Mouse (Mus musculus): ENCODE measurements at regions not wholly inside any gene's neighbourhood (a gene's known extent, or its start where the extent isn't known, plus 50 kb on each side); places are given as distances from the start of the nearest gene placed in this dataset.

DNA sequence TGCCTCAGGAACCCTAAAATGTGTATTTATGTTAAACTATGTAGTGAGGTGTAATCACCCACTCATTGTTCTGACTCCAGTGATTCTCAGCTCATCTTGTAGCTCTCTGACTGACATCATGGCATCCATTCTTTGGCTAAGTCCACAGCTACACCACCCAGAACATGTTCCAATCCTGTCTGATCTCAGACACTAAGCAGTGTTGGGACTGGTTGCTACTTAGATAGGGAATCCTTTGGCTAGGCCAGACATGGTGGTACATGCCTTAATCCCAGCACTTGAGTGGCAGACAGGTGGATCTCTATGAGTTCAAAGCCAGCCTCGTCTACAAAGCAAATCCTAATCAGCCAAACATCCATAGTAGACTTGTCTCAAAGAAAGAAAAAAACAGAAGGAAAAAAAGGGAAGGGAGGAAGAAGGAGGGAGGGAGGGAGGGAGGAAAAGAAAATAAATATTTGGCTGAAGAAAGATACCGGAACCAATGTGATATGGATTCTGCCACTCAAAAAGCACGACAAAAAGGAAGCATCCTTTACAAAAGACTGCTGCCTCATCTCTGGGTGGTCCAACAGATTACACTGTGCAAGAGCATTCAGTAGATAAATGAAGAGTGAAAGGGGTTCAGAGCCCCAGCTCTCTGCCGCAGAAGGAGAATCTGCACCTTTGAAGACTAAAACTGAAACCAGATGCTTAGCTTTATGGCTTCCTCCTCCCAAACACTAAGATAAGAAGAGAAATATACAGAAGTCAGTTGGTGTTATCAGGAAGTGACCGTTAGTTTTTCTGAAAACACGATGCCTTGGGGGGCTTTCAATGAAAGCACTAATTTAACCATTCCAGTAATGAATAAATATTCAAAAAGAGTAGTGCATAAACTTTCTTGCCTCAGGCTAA, 51.5 kb upstream of the Med13 start:
- no peak for DNase-seq
- H3K4me3 ChIP-seq (ENCODE audit: low read depth, low read length) = no peak overlapping the region
- H3K27ac ChIP-seq (ENCODE audit: low read depth) = peak overlapping the region; percentile 9; the same call in 1 of the 2 replicates
- H3K36me3 ChIP-seq (replicated peaks; ENCODE audit: insufficient read depth, low read length) = no peaks in the 10 kb centered on the region
- no peaks in the 10 kb centered on the region for H3K27me3 ChIP-seq (ENCODE audit: insufficient read depth, low read length)
- TF ChIP-seq EP300 (IDR thresholded peaks at IDR 0.05; ENCODE audit: low read depth) (peak; percentile 28; the same call in 1 of the 2 replicates), CTCF (IDR thresholded peaks at IDR 0.05; ENCODE audit: low read depth) (no peak)
- peak overlapping the region; percentile 27; the same call in 1 of the 2 replicates for H3K4me2 ChIP-seq (ENCODE audit: low read depth, low read length)
- peaks cover 4% of the 10 kb centered on the region; the same call in 1 of the 2 replicates for H3K4me1 ChIP-seq (ENCODE audit: insufficient read depth)
- ATAC-seq = no peak
- no peak overlapping the region for H3K9ac ChIP-seq (replicated peaks)
- H3K9me3 ChIP-seq (ENCODE audit: low read length) = no peaks in the 10 kb centered on the region
- 26% methylated on average over 6 of the region's 6 CpGs for WGBS (ENCODE audit: insufficient replicate concordance)

DNA sequence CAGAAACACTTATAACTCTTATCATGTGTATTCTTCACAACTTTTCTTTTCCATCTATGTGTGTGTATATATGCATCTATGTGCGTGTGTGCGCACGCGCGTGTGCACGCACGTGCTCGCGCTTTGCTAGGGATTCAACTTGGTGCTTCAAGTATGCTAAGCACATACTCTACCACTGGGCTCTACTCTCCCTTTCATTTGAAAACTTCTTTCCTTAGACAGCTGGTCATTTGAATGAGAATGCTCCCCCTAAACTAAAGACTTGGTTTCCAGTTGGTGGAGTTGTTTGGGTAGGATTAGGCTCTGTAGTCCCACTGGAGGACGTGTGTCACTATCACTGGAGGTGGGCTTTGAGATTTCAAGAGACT, 52.2 kb upstream of the Med13 start:
- Histone ChIP-seq H3K36me3 (replicated peaks; ENCODE audit: insufficient read depth, low read length) (no peaks in the 10 kb centered on the region), H3K4me1 (ENCODE audit: insufficient read depth) (peaks cover under 1% of the 10 kb centered on the region; the same call in 1 of the 2 replicates), H3K9me3 (ENCODE audit: low read length) (no peaks in the 10 kb centered on the region), H3K4me2 (ENCODE audit: low read depth, low read length) (no peak overlapping the region), H3K27ac (ENCODE audit: low read depth) (peak overlapping the region; percentile 9; the same call in 1 of the 2 replicates), H3K27me3 (ENCODE audit: insufficient read depth, low read length) (no peaks in the 10 kb centered on the region), H3K4me3 (ENCODE audit: low read depth, low read length) (no peak overlapping the region), H3K9ac (replicated peaks) (no peak overlapping the region)
- DNase-seq (no peak), ATAC-seq (no peak)
- TF ChIP-seq CTCF (IDR thresholded peaks at IDR 0.05; ENCODE audit: low read depth) (no peak), EP300 (IDR thresholded peaks at IDR 0.05; ENCODE audit: low read depth) (no peak; the same call in 1 of the 2 replicates)
- 93% methylated on average over 10 of the region's 10 CpGs for WGBS (ENCODE audit: insufficient replicate concordance)

DNA sequence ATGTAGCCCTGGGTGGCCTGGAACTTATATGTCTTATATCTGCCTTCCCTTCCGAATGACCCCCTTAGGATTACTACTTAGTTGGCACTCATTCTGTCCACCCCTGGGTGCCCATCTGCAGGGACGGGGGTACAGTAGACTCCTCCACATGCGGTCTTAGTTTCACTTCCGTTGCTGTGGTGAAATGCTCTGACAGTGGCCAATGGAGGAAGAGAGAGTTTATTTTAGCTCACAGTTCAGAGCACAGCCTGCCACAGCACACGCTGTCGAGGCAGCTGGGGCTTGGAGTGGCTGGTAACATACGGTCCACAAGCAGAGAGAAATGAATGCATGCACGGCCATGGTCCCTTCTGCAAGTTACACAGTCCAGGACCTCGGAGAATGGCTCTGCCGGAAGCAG, 53.1 kb upstream of the Med13 start:
- no peak overlapping the region for H3K4me3 ChIP-seq (ENCODE audit: low read depth, low read length)
- H3K9me3 ChIP-seq (ENCODE audit: low read length) = no peaks in the 10 kb centered on the region
- ATAC-seq (no peak), DNase-seq (no peak)
- no peak overlapping the region for H3K4me2 ChIP-seq (ENCODE audit: low read depth, low read length)
- 79% methylated on average over 10 of the region's 10 CpGs for WGBS (ENCODE audit: insufficient replicate concordance)
- H3K27me3 ChIP-seq (ENCODE audit: insufficient read depth, low read length) = no peaks in the 10 kb centered on the region
- H3K9ac ChIP-seq (replicated peaks) = no peak overlapping the region
- H3K4me1 ChIP-seq (ENCODE audit: insufficient read depth) = no peaks in the 10 kb centered on the region
- H3K27ac ChIP-seq (ENCODE audit: low read depth) = no peak overlapping the region
- TF ChIP-seq EP300 (IDR thresholded peaks at IDR 0.05; ENCODE audit: low read depth) (no peak), CTCF (IDR thresholded peaks at IDR 0.05; ENCODE audit: low read depth) (no peak)
- H3K36me3 ChIP-seq (replicated peaks; ENCODE audit: insufficient read depth, low read length) = no peaks in the 10 kb centered on the region

DNA sequence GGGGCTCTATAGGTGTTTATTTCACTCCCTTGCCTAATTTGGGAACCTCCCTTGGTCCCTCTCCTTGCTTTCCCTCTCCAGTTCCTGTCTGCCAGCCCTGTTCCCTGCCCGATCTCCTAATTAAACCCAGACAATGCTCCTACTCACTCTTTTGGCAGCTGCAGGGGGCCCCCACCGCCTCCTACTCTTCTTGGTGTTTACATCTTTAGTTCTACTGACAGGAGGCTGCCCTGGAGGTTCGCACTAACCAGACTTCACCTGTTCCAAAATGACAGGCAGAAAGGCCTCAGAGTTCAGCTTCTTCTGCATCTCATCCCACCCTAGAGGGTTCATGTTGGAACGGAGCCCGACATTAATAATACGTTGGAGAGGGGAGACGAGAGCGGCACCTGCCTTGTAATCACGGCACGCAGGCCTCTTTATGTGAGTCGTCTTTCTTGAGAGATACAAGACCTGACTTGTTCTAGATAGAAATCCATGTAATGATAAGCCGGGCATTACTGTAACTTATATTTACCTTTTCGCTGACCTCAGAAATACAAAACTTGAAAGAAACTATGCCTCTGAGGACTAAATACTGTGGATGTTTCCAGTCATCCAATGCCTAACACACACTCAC, 55.5 kb upstream of the Med13 start:
- no peaks in the 10 kb centered on the region for H3K9me3 ChIP-seq (ENCODE audit: low read length)
- H3K27ac ChIP-seq (ENCODE audit: low read depth) = no peak overlapping the region
- TF ChIP-seq CTCF (IDR thresholded peaks at IDR 0.05; ENCODE audit: low read depth) (no peak), EP300 (IDR thresholded peaks at IDR 0.05; ENCODE audit: low read depth) (no peak)
- H3K27me3 ChIP-seq (ENCODE audit: insufficient read depth, low read length) = no peaks in the 10 kb centered on the region
- DNase-seq (no peak), ATAC-seq (no peak)
- H3K9ac ChIP-seq (replicated peaks) = no peak overlapping the region
- no peak overlapping the region for H3K4me3 ChIP-seq (ENCODE audit: low read depth, low read length)
- WGBS (ENCODE audit: insufficient replicate concordance) = 68% methylated on average over 13 of the region's 13 CpGs
- H3K36me3 ChIP-seq (replicated peaks; ENCODE audit: insufficient read depth, low read length) = no peaks in the 10 kb centered on the region
- H3K4me2 ChIP-seq (ENCODE audit: low read depth, low read length) = no peak overlapping the region
- H3K4me1 ChIP-seq (ENCODE audit: insufficient read depth) = no peaks in the 10 kb centered on the region

DNA sequence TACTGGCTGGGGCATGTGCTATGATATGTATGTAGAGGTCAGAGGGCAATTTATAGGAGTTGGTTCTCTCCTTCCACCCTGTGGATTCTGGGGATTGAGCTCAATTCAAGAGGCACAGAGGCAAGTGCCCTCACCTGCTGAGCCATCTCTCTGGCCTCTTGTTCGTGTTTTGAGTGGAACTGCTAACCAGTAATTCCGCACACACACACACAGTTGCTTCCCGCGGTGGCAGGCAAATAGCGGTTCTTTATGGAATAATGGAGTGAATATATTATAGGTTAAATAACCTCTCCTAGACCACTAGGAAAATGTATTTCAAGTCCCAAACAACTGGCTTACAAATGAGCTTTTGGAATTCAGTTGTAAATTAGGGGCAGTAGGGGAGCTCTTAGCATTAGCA, 59.1 kb upstream of the Med13 start:
- no peaks in the 10 kb centered on the region for H3K36me3 ChIP-seq (replicated peaks; ENCODE audit: insufficient read depth, low read length)
- 76% methylated on average over 5 of the region's 5 CpGs for WGBS (ENCODE audit: insufficient replicate concordance)
- no peak overlapping the region for H3K4me2 ChIP-seq (ENCODE audit: low read depth, low read length)
- no peaks in the 10 kb centered on the region for H3K4me1 ChIP-seq (ENCODE audit: insufficient read depth)
- DNase-seq (no peak), ATAC-seq (no peak)
- no peak overlapping the region for H3K9ac ChIP-seq (replicated peaks)
- no peak overlapping the region for H3K4me3 ChIP-seq (ENCODE audit: low read depth, low read length)
- no peaks in the 10 kb centered on the region for H3K27me3 ChIP-seq (ENCODE audit: insufficient read depth, low read length)
- no peaks in the 10 kb centered on the region for H3K9me3 ChIP-seq (ENCODE audit: low read length)
- TF ChIP-seq CTCF (IDR thresholded peaks at IDR 0.05; ENCODE audit: low read depth) (no peak), EP300 (IDR thresholded peaks at IDR 0.05; ENCODE audit: low read depth) (no peak)
- H3K27ac ChIP-seq (ENCODE audit: low read depth) = no peak overlapping the region

DNA sequence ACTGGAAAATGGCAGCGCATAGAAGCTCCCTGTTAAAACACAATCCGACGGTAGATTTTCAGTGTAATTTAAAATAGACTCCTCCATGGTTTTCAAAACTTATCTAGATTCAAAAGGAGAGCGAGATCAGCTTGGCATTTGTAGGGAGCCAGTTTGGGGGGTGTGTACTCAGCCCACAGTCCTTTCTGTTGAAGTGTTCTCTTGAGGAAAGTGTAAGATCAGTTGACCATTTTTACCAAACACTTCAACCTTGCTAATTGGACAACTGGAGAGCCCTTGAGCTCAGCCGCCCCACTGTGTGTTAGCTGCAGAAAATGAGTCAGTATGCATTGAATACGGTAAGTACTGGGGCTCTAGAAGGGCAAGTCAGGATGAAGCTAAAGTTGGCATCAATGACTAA, 59.8 kb upstream of the Med13 start:
- no peak for TF ChIP-seq EP300 (IDR thresholded peaks at IDR 0.05; ENCODE audit: low read depth)
- no peak for TF ChIP-seq CTCF (IDR thresholded peaks at IDR 0.05; ENCODE audit: low read depth)
- Histone ChIP-seq H3K27me3 (ENCODE audit: insufficient read depth, low read length) (no peaks in the 10 kb centered on the region), H3K4me1 (ENCODE audit: insufficient read depth) (no peaks in the 10 kb centered on the region), H3K36me3 (replicated peaks; ENCODE audit: insufficient read depth, low read length) (no peaks in the 10 kb centered on the region), H3K4me2 (ENCODE audit: low read depth, low read length) (no peak overlapping the region), H3K9ac (replicated peaks) (no peak overlapping the region), H3K27ac (ENCODE audit: low read depth) (no peak overlapping the region), H3K9me3 (ENCODE audit: low read length) (no peaks in the 10 kb centered on the region), H3K4me3 (ENCODE audit: low read depth, low read length) (no peak overlapping the region)
- ATAC-seq (no peak), DNase-seq (no peak)
- 78% methylated on average over 6 of the region's 6 CpGs for WGBS (ENCODE audit: insufficient replicate concordance)

Data from liver, postnatal 0 days (tissue).